Mouse (Mus musculus): Measurements from ENCODE around the gene Mettl1. TPM values are rescaled to one million over a fixed set of nuclear protein-coding genes. Genes with fewer than 3 reads are reported as not detected.

Mettl1 gene
- polyA plus RNA-seq, 1 experiment from 2014 or later = 36.3 TPM

DNA sequence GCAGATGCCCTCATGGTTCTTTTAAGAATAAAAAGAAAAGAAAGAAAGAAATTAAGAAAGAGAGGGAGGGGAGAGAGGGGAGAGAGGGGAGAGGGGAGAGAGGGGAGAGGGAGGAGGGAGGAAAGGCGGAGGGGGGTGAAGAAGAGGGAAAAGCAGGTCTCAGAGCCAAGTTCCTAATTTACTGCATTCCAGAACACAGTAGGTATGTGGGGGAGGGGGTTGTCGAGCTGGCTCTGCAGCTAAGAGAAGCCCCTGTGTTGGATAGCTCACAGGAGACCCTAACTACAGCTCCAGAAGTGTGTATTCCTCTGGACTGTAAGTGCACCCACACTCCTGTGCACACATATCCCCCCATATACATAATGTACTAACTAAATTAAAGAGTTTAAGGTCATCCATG is 24.1 kb upstream of the Mettl1 start:
- WGBS = 26% methylated on average over 2 of the region's 2 CpGs
- no peaks in the 10 kb centered on the region for H3K9me3 ChIP-seq
- H3K27ac ChIP-seq (replicated peaks) = no peak overlapping the region
- ATAC-seq (ENCODE audit: extremely low read depth, insufficient number of reproducible peaks, low FRiP score, low TSS enrichment) = no peak
- H3K4me2 ChIP-seq = no peak overlapping the region
- H3K4me1 ChIP-seq = no peaks in the 10 kb centered on the region
- peaks cover 26% of the 10 kb centered on the region for H3K36me3 ChIP-seq
- H3K4me3 ChIP-seq = no peak overlapping the region
- no peaks in the 10 kb centered on the region for H3K27me3 ChIP-seq (replicated peaks)
- H3K9ac ChIP-seq = 0 out of 2 replicates have a peak overlapping the region, but pooled peaks have one; percentile 24

DNA sequence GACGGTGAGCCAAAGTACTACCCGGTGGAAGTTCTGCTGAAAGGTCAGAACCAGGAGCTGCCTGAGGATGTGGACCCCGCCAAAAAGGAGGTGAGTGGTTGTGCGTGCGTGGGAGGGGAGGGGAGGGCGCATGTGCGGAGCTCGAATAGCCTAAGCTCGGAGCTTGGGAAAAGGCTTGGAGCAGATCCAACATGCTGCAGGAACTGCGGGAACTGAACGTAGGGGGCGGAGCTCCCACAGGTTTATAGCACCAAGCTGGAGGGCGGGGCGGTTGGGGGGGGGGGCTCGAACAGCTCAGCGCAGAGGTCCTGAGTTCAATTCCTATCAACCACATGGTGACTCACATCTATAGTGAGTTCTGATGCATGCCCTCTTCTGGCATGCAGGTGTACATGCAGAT is 22.8 kb upstream of the Mettl1 start:
- no peak overlapping the region for H3K4me3 ChIP-seq
- no peaks in the 10 kb centered on the region for H3K4me1 ChIP-seq
- no peak overlapping the region for H3K4me2 ChIP-seq
- peaks cover 28% of the 10 kb centered on the region for H3K36me3 ChIP-seq
- 79% methylated on average over 16 of the region's 16 CpGs for WGBS
- H3K9ac ChIP-seq = no peak overlapping the region
- no peak overlapping the region for H3K27ac ChIP-seq (replicated peaks)
- ATAC-seq (ENCODE audit: extremely low read depth, insufficient number of reproducible peaks, low FRiP score, low TSS enrichment) = no peak
- no peaks in the 10 kb centered on the region for H3K27me3 ChIP-seq (replicated peaks)
- no peaks in the 10 kb centered on the region for H3K9me3 ChIP-seq

DNA sequence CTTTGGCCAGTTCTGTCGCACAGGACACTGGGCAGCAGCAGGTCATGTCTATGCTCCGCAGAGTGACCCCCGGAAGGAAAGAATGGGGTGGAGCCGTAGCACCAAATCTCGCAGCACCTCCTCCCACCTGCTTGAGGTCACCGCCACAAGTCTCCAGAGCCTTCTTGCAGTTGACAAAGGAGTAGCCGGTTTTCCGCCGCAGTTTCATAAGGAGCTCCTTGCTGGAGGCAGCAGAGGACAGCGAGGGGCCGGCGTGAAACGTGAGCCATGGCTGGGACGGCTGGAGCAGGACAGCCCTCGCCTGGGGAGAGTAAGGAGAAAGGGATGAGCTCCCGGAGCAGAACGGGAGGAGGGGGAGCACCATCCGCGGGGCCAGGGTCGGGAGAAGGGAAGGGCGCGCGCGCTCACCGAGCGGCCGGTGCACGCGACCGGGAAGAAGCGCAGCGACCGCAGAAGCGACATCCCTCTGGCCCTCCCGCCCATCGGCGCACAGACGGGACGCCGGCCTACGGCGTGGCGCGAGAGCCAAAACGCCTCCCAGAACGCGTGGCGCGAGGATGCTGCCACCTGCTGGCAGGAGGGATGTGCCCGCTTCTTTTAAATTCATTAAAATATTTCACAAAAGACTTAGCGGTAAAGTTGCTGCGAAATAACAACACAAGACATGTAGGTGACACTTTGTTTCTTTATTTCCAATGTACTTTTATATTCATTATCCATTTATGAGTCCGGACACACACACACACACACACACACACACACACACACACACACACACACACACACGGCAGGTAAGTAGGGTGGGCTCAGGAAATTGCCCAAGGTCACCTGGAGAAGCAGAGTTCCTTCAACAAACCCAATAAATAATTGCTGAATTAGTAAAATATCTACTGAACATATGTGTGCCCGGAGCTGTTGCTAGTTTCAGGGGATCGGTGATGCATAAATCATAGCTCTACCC is 10.6 kb upstream of the Mettl1 start, which contains the start of gene Tsfm:
TSS of gene Tsfm (minus strand) at position 505 of the 961 bp plus-strand sequence.
- peaks cover 8% of the 10 kb centered on the region for H3K4me1 ChIP-seq
- H3K4me3 ChIP-seq = peak within 1 kb of the TSS; percentile 95
- 5% methylated on average over 56 of the region's 56 CpGs for WGBS
- no peaks in the 10 kb centered on the region for H3K27me3 ChIP-seq (replicated peaks)
- H3K4me2 ChIP-seq = peak within 1 kb of the TSS; percentile 86
- peak within 1 kb of the TSS; percentile 78 for H3K27ac ChIP-seq (replicated peaks)
- peak within 1 kb of the TSS; percentile 95 for H3K9ac ChIP-seq
- no peaks in the 10 kb centered on the region for H3K9me3 ChIP-seq
- H3K36me3 ChIP-seq = peaks cover 39% of the 10 kb centered on the region
- peak; percentile 72; the same call in 1 of the 2 replicates for ATAC-seq (ENCODE audit: extremely low read depth, insufficient number of reproducible peaks, low FRiP score, low TSS enrichment)

DNA sequence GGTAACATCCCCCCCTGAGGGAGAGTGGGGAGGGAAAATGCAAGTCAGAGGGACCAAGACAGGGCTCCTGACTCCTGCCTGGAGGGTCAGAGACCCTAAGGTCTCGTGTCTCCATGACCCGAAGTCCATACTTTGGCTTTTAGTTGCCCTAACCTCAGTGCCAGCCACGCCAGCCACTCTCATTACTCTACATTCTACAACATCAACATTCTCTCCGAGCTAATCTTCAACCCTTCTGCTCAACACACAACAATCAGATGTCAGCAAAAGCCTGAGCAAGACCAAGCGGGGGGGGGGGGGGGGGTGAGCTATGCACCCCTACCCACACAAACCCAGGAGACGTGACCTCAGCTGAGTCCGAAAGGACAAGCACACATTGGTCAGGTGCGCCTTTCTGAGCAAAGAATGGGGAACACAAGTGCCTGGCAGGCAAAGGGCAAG is 7.9 kb upstream of the Mettl1 start:
- Histone ChIP-seq H3K4me1 (peaks cover 8% of the 10 kb centered on the region), H3K36me3 (peaks cover 12% of the 10 kb centered on the region), H3K27me3 (replicated peaks) (peaks cover 16% of the 10 kb centered on the region), H3K9me3 (no peaks in the 10 kb centered on the region), H3K4me2 (no peak overlapping the region), H3K9ac (no peak overlapping the region), H3K27ac (replicated peaks) (no peak overlapping the region), H3K4me3 (no peak overlapping the region)
- 76% methylated on average over 8 of the region's 8 CpGs for WGBS
- ATAC-seq (ENCODE audit: extremely low read depth, insufficient number of reproducible peaks, low FRiP score, low TSS enrichment) = no peak

DNA sequence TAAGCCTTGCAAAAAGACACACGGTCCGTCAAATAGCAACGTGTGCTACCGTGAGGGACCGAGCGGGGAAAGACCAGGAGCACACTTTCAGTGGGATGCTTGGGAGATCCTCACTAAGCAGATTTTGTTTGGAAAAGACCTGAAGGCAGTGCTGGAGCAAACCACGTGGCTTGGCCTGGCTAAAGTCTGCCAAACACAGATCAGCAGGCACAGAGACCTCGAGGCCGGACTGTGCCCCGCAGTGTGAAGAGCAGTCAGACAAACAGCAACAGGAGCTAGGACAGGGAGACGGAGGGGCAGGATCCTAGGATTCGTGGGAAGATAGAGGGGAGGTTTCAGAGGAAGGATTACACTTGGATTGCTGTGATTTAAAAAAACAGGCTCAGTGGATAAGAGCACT is 4.9 kb upstream of the Mettl1 start:
- WGBS = 72% methylated on average over 12 of the region's 12 CpGs
- ATAC-seq (ENCODE audit: extremely low read depth, insufficient number of reproducible peaks, low FRiP score, low TSS enrichment) = no peak
- H3K27me3 ChIP-seq (replicated peaks) = peaks cover 37% of the 10 kb centered on the region
- no peaks in the 10 kb centered on the region for H3K9me3 ChIP-seq
- H3K4me1 ChIP-seq = peaks cover 4% of the 10 kb centered on the region; the same call in 1 of the 2 replicates
- no peak overlapping the region for H3K27ac ChIP-seq (replicated peaks)
- no peak overlapping the region for H3K4me3 ChIP-seq
- H3K9ac ChIP-seq = no peak overlapping the region
- no peak overlapping the region for H3K4me2 ChIP-seq
- H3K36me3 ChIP-seq = no peaks in the 10 kb centered on the region

DNA sequence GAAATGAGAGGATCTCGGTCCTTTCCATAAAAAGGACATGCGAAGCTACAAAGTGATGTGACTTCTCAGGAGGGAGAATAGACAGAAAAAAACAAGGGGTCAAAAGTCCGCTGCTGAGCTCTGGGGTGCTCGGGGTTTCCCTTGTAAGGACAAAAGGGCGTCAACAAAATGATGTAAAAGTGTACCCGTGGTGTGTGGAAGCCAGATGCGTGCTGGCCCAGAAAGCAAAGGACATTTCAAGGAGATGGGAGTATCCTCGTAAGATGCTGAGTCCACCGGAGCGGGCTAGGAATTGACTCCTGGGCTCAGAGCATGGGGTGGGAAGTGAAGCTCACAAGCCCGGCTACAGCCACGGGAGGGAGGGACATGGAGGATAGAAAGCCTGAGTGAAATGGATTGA is 3.6 kb upstream of the Mettl1 start:
- no peak overlapping the region for H3K9ac ChIP-seq
- H3K4me2 ChIP-seq = no peak overlapping the region
- no peak overlapping the region for H3K27ac ChIP-seq (replicated peaks)
- 69% methylated on average over 12 of the region's 12 CpGs for WGBS
- H3K27me3 ChIP-seq (replicated peaks) = peaks cover 37% of the 10 kb centered on the region
- peaks cover 8% of the 10 kb centered on the region for H3K4me1 ChIP-seq
- ATAC-seq (ENCODE audit: extremely low read depth, insufficient number of reproducible peaks, low FRiP score, low TSS enrichment) = no peak
- H3K4me3 ChIP-seq = no peak overlapping the region
- H3K9me3 ChIP-seq = no peaks in the 10 kb centered on the region
- no peaks in the 10 kb centered on the region for H3K36me3 ChIP-seq

DNA sequence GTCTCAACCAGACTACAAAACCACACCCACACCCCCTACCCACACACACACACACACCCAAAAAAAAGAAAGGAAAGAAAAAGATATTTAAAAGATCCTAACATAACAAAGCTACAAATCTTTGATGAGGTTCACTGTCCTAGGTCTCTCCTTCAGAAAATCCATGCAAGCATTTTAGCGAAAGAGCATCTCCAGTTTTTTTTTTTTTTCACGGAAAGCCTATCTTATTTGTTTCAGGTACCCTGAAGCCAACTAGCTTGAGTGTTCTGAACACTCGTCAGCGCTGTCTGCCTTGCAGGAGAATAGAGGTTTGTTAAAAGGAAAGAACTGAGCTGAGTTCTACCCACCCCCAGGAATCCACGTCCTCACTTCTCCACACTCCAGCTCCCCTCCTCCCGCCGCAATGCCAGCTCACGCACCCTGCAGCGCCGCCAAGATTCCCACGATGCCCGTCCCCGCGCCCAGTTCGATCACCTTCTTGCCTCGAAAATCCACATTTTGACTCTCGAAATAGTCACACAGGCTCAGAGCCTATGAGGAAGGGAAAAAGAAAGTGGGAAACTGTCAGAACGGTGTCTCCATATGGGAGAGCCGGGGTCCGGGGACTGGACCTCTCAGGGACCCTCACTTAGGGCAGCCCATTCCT is 522 bp upstream of the Mettl1 start:
- no peaks in the 10 kb centered on the region for H3K9me3 ChIP-seq
- peak overlapping the region; percentile 86 for H3K4me3 ChIP-seq
- H3K27me3 ChIP-seq (replicated peaks) = peaks cover 37% of the 10 kb centered on the region
- peaks cover 13% of the 10 kb centered on the region for H3K4me1 ChIP-seq
- WGBS = 2% methylated on average over 20 of the region's 20 CpGs
- H3K4me2 ChIP-seq = peak overlapping the region; percentile 97
- no peak overlapping the region for H3K27ac ChIP-seq (replicated peaks)
- peak overlapping the region; percentile 86 for H3K9ac ChIP-seq
- H3K36me3 ChIP-seq = peaks cover 21% of the 10 kb centered on the region
- ATAC-seq (ENCODE audit: extremely low read depth, insufficient number of reproducible peaks, low FRiP score, low TSS enrichment) = no peak

DNA sequence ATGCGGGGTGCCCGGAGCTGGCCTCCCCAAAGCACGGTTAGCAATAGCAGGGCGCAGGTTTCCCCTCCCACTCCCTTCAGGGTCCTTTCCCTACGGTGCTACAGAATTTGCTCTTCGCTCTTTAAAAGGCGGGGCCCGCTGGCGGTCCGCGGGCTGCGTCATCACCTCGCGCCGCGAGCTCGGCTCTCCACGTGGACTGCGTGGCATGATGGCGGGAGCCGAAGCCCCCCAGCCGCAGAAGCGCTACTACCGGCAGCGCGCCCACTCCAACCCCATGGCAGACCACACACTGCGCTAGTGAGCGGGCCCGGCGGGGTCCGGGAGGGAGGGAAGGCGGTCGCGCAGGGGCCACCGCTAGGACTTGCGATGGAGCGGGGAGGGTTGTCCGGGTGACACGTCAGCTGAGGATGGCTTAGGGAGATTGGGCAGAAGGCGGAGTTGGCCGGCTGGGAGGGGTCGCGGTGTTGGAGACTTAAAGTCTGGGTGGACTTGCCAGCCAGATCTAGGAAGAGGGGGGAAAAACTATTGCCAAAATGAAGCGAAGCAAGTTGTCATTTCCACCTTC is 642 bp downstream of the Mettl1 start:
- H3K36me3 ChIP-seq = peaks cover 28% of the 10 kb centered on the region
- H3K4me1 ChIP-seq = peaks cover 13% of the 10 kb centered on the region
- peaks cover 37% of the 10 kb centered on the region for H3K27me3 ChIP-seq (replicated peaks)

DNA sequence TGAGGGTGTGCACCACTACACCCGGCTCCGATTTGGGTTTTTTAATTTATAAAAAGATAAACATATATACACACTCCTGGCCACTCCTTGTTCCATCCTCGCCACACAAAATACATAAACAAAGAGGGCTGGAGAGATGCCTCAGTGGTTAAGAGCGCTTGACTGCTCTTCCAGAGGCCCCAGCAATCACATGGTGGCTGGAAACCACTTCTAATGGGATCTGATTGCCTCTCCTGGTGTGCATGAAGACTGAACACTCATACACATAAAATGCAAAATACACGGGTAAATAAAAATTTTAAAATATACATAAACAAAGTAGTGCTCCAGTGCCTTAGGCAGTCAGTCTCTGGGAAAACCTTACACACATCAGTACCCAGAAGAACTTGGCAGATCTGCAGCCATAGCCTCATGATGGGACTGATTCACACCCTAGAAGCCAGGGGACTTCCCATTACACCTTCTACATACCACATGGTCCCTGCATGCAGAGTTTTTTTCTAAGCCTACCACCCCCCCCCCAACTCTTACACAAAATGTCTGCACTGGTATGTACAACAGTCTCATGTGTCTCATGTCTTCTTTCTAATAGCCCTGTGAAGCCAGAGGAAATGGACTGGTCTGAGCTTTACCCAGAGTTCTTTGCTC is 1.4 kb downstream of the Mettl1 start:
- peak overlapping the region; percentile 97 for H3K4me2 ChIP-seq
- peaks cover 13% of the 10 kb centered on the region for H3K4me1 ChIP-seq
- H3K36me3 ChIP-seq = peaks cover 28% of the 10 kb centered on the region
- H3K27ac ChIP-seq (replicated peaks) = peak overlapping the region; percentile 69; the same call in 1 of the 2 replicates
- H3K27me3 ChIP-seq (replicated peaks) = peaks cover 40% of the 10 kb centered on the region
- H3K9ac ChIP-seq = peak overlapping the region; percentile 86
- H3K4me3 ChIP-seq = peak overlapping the region; percentile 86
- ATAC-seq (ENCODE audit: extremely low read depth, insufficient number of reproducible peaks, low FRiP score, low TSS enrichment) = no peak
- WGBS = 22% methylated on average over 5 of the region's 5 CpGs
- H3K9me3 ChIP-seq = no peaks in the 10 kb centered on the region

More for the DNA sequence above, 642 bp downstream of the Mettl1 start:
- H3K27ac ChIP-seq (replicated peaks) = peak overlapping the region; percentile 69
- H3K9ac ChIP-seq = peak overlapping the region; percentile 86
- WGBS = under 1% methylated on average over 44 of the region's 44 CpGs
- H3K4me3 ChIP-seq = peak overlapping the region; percentile 86
- ATAC-seq (ENCODE audit: extremely low read depth, insufficient number of reproducible peaks, low FRiP score, low TSS enrichment) = peak; percentile 74
- peak overlapping the region; percentile 97 for H3K4me2 ChIP-seq
- H3K9me3 ChIP-seq = no peaks in the 10 kb centered on the region

DNA sequence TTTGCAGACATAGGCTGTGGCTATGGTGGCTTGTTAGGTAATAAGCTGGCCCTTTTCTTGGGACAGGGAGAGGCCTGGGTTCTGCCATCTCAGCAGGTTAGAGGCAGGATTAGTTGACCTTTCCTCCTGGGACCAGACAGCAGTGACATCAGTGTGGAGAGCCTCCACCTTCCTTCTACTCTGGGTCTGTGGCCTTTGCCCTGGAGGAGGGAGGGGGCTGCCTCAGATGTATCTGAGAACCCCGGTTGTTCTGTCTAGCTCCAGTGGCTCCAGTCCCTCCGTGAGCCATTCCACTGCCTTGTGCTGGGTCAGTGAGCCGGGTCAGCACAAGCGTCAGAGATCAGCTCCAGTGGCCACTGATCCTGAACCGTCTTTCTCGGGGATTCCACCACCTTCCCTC is 2.0 kb downstream of the Mettl1 start:
- Histone ChIP-seq H3K4me2 (no peak overlapping the region), H3K4me3 (no peak overlapping the region), H3K9me3 (no peaks in the 10 kb centered on the region), H3K27ac (replicated peaks) (no peak overlapping the region), H3K9ac (no peak overlapping the region; the same call in 1 of the 2 replicates), H3K36me3 (peaks cover 28% of the 10 kb centered on the region), H3K4me1 (peaks cover 13% of the 10 kb centered on the region), H3K27me3 (replicated peaks) (peaks cover 40% of the 10 kb centered on the region)
- 90% methylated on average over 6 of the region's 6 CpGs for WGBS
- no peak for ATAC-seq (ENCODE audit: extremely low read depth, insufficient number of reproducible peaks, low FRiP score, low TSS enrichment)

DNA sequence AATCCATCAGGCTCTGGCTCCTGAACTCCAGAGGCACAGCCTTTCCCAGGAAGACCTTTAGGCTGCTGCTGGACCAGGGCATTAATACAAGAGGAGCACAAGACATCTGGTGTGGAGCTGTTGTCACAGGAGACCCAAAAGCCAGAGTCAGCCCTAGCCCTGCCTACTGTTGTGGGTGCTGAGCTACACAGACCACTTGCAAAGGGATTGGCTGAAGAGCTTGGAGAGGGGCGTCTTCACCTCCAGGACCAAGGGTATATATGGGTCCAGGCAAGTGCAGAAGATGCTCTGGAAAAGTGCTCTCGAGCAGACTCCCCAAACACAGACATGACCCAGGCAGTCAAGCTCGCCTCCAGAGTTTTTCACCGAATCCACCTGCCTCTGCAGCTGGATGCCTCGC is 6.7 kb downstream of the Mettl1 start, which contains the start of gene Cyp27b1:
TSS of gene Cyp27b1 (plus strand) at position 297 of the 400 bp plus-strand sequence.
- Histone ChIP-seq H3K4me1 (peaks cover 22% of the 10 kb centered on the region), H3K9me3 (no peaks in the 10 kb centered on the region), H3K9ac (peak within 1 kb of the TSS; percentile 50; the same call in 1 of the 2 replicates), H3K27ac (replicated peaks) (no peak within 1 kb of the TSS), H3K36me3 (peaks cover 28% of the 10 kb centered on the region), H3K27me3 (replicated peaks) (peaks cover 65% of the 10 kb centered on the region), H3K4me3 (peak within 1 kb of the TSS; percentile 32), H3K4me2 (peak within 1 kb of the TSS; percentile 51)
- no peak for ATAC-seq (ENCODE audit: extremely low read depth, insufficient number of reproducible peaks, low FRiP score, low TSS enrichment)
- WGBS = 25% methylated on average over 5 of the region's 5 CpGs
